Mouse (Mus musculus) frontal cortex, postnatal 10 days (tissue): ENCODE measurements around the gene Dapk1.

ENCODE experiments used
- DNase-seq, 2 experiments: peaks; one replicate each; pipeline ENCODE4 v3.0.0; 2022; ENCODE audit warnings: low spot score in 2 of 2, mixed read lengths in 1 of 2

The Dapk1 gene

DNA sequence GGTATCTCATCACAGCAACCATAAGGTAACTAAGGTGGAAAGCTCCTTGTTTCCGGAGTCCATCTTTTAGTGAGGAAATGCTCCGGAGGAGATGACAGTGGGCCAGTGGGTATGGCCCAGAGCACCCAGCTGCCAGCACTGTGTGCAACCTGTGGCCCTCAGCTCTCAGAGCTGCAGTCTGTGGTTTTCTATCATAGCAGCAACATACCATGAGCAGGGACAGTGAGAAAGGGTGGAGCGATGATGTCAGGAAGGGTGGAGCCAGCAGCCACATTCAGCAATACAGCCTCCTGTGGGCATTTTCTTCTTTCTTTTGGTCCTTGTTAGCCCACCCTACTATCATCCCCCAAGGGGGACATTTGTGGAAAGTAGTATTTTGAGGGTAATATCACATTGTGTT lies 90.2 kb downstream of the Dapk1 start:
- DNase-seq = no peak

DNA sequence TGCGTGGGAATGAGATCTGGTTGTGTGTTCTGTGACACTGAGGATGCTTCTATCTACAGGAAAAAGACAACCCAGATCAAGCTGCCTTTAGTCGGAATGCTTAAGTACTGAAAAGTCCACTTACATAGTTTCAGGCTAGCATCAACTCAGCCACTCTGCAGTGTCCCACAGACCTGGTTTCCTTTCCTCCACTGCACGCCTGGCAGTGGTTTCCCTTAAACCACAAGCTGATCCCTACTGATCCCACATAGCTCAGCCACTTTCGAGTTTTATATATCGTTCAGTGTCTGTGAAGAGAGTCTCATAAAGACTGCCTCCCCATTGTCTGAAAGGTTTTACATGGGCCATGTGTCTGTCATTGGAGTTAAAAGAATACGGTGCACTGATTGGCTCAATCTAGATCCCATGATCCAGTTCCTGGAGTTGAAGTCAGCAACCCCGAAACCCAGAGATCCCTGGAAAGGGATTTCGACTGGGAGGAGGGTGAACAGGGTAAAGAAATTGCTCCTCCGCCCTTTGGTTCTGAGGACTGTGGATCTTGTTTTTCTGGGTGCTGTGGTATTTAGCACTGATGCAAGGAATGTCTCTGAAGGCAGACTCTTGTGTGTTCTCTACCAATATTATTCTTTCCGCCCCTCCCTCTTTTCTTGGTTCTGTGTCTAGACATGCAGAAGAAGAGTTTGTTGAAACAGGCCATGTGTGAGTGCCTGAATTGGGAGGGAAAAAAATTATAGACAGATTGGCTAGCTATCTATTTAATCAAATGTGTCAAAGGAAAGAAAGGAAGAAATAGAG lies 93.6 kb downstream of the Dapk1 start:
- DNase-seq = no peak

DNA sequence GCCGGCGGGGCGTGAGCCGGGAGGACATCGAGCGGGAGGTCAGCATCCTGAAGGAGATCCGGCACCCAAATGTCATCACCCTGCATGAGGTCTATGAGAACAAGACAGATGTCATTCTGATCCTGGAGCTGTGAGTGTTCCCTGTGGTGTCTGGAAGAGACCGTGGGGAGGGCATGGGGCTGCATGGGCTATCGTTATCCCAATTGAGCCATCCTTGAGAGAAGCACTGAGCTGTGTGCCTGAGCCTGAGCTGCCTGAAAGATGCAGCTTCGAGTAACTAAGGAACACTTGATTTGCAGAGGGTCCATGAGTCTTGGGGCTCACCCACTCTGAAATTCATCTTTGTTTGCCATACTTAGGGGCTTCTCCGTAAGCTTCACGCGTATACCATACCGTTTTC lies 94.6 kb downstream of the Dapk1 start:
- DNase-seq = no peak

DNA sequence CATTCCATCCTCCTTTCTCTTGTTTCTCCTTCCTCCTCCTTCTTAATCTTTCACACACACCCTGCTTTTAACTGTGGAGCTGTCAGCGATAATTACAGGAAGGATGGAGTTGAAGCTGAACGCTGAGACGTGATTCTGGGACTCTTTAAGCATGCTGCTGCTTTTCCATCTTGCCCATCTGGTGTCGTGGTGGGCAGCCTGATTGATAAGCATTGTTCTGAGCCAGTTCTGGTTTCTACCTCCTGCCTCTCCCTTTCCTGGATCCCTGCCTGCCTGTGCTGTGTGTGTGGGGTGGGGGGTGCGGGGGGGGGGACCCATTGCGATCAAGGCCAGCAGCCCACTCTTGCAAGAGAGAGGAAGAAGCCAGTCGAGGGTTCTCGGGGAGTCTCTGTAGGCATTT lies 95.0 kb downstream of the Dapk1 start:
- no peak for DNase-seq

DNA sequence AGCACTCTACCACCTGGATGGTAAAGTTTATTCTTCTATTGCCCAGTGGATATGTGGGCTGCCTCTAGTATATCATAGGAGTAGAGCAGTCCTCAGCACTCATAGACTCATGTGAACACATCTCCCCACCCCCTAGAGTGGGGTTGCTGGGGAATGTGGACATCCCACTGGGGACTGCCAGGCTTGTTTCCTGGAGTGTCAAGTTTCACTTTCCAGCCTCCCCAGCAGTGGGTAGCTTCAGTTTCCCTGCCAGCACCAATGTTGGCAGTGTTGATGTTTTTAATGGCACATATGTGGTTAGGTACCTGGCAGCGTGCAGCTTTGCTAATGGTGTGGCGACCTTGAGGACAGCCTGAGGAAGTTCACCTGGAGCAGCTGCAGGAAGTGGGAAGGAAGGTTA lies 96.3 kb downstream of the Dapk1 start:
- DNase-seq = no peak

DNA sequence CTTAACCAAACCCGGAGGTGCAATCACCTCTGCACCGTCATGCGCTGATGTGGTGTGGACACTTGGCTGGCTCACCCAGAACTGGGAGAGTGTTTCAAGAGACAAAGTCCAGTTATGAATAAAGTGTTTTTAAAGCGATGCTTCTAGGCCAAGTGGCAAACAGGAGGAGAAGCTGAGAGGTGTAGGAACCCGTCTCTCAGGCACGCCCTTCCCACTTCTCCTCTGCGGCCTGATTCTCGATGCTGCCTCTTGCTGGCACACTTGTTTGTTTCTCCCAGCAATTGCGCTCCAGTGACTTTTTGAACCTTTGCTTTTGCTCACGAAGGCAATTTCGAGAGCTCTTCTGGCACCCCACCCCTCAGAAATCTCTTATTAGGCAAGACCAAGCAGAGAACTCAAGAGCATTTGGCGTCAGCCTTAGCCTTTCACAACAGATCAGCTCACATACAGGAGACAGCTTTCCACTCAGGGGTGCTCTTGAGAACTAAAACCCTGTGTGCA lies 100.0 kb downstream of the Dapk1 start:
- DNase-seq = no peak

DNA sequence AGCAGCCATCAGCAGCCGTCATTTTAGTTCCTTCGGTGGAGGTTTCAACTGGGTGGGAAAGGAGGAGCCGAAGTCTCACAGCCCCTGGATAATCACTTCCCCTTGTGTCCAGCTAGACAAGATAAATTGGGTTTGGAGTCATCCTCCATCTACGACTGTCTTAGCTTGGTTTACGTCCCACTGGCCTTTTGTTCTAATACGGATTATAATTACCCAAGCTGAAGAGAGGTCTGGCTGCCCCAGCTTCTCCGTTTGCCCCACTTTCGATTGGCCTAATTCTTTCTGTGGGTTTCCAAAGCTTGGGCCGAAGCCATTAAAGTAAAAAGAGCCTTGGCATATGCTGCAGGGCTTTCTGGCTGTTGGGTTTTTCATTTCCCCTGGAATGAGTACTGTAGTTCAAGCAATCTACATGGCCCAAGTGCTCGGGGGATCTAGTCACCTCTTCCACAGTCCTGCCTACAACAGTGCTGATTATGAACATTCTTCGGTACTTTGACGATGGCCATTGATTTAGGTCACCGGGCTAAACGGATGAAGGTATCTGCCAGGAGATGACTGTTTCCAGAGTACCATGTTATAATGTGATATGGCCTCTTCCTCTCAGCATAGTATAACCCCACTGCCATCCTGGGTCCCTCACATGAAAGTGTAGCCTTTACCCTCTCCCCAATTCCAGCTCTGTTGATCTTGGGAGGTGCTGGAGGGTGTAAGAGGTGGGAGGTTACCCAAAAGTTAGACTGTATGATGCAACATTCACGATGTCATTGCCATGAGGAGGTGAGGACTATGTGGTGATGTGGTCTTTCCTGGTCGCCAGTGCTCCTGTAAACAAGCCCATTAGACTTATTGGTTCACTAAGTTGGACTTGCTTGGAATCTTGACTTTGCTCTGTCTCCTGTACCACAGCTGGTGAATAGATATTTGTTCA lies 106.1 kb downstream of the Dapk1 start:
- DNase-seq = no peak

DNA sequence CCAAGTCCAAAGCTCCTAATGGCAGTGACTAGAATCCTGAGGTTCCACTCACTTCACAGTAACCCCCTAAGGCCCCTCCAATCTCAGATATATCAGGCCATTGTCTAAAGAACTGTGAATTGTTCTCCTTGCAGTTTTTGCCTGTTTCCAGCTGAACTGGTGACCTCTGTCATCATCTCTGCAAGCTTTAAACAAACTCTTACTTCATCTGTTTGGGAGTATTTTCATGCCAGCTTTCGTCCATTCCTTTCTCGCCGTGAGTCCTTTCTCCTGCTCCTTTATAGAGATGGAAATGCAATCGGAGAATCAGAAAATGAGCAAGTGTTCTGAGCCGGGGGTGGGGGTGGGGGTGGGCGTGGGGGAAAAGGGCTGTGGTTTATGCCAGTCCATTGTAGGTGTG lies 107.4 kb downstream of the Dapk1 start:
- DNase-seq = no peak

DNA sequence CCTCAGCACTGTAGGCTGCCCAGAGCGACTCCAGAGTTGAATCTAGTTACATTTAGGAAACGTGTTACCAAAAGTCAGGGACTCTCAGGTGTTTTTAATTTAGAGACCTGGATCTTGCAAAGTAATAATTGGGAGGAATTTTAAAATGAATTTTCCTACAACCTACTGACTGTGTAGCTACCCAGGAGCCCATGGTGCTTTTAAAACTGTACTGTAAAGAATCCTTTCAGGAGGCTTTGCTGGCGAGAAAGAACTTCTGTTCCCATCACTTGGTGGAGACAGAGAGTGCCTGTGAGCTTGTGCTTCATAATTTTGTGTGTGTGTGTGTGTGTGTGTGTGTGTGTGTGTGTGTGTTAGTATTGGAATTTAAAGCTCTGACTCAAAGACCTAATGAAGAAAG lies 109.2 kb downstream of the Dapk1 start:
- DNase-seq = no peak

DNA sequence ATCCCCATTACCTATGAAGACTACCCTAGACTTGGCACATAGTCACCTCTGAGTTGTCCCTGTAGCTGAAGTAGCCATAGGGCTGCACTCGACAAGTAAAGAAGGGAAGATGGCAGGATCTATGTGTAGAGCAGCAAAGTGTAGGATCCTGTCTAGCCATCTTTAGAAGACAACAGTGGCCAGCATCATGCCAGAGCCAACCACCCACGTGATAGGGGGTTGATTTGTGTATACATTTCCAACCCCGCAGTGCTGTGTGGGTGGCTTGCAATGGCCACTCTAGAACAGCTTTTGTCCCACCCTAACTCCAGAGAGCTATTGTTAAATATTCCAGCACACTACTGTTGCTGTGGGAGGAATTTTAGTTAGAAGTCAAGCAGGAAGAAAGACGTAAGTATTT lies 111.8 kb downstream of the Dapk1 start:
- DNase-seq = no peak

DNA sequence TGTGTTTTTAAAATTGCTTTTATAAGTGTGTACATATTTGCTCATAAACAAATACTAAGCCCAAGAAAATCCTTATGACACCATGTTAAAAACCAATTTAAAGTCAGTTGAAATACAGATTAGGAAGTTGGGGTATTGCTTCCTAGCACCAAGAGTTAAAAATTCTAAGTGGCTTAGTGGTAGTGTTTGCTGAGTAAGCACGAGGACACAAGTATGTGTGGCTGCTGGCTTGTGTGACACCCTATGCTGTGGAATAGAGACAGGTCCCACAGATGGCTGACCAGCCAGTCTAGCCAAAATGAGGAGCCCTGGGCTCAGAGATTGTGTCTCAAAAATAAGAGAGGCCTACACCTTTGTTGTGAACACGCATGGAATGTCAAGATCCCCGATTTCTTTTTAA lies 114.4 kb downstream of the Dapk1 start:
- no peak for DNase-seq

DNA sequence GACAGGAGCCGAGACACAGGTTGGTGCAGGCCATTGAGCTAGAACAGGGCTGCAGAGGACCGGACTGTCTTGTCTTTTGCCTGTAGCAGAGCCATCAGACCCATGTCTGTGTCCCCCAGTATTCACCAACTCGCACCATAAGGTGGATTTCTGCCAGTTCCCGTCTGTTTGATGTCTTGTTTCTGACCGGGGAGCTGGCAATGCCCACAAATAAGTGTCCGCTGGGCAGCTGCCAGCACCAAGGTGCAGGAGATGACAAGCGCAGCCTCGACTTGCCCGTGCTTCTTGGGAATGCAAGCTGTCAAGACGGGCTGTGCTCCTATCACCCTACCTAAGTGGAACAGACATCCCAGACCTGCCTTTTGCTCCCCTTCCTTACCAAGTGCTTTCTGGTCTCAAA lies 115.7 kb downstream of the Dapk1 start:
- DNase-seq = no peak

DNA sequence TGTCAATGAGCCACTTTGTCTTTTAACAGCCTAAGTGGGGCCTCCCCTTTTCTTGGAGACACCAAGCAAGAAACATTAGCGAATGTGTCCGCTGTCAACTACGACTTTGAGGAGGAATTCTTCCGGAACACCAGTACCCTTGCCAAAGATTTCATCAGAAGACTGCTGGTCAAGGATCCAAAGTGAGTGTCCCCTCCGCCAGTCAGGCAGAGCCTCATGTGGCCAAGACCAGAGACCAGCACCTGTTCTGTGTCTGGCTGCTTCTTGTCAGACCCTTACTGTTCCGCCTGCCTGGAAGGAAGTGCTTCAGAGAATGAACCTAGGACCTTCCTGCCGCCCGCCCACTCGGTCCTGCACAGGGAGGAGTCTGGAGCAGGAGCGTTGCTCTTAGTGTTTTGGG lies 117.8 kb downstream of the Dapk1 start:
- no peak for DNase-seq

DNA sequence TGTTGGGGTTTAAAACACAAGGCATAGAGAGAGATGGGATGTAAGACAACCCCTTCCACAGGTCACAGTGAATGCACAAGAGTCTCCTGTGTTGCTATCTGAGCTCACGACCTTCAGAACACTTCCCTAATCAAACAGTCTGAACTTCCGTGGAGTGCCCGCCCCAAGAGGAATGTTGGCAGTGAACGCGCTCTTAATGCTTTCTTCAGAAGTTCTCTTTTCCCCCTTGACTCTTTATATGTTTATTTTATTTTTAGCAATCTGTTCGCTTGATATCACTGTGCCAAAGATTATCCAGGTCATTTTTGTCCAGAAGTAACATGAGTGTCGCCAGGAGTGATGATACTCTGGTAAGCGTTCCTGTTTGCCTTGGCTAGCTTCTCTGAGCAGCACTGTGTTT lies 121.0 kb downstream of the Dapk1 start:
- DNase-seq = no peak

DNA sequence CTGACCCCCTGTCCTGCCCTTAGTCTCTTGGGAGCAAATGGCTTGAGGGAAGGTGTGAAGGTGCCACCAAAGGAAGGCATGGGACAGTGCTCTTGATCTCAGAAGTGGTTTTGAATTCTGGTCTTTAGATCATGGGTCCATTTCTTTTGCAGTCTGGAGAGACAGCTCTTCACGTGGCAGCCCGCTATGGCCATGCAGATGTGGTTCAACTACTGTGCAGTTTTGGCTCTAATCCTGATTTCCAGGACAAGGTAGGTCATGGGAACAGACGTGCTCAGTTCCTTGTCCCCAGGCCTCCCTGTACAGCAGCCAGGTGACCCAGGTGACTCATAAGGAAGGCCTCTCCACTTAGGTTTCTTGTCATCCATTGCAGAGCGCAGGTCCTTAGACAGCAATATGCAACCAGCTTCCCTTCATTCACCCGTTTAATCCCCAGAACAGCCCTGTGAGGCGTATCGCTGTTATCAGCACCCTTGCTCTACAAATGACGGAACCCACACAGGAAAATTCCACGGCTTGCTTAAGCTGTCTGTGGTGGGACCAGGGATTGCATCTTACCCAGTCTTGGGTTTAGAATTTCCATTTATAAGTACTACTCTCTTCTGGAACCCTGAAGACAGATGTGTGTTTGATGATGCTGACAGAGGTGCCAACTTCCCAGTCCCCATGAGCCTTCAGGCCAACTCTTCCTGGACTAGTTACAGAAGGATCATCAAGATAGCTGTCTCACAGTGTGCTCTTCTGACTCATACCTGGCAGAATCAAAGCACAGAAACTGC lies 126.7 kb downstream of the Dapk1 start:
- no peak for DNase-seq

DNA sequence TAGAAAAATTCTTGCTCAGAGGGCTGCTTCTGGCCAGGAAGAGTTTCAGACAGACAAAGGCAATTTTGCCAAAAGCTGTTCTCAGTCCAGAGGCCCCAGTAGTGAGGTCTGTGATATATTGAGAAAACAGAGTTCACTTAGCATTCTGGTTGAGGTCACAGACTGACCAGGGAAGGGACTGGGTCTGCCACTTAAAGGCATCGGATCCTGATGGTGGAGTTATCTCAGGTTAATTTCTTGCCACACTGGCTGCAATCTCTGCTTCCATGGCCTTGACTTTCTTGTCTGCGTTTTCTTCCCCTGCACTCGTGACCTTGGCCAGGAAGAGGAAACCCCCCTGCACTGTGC lies 127.3 kb downstream of the Dapk1 start:
- DNase-seq = no peak

DNA sequence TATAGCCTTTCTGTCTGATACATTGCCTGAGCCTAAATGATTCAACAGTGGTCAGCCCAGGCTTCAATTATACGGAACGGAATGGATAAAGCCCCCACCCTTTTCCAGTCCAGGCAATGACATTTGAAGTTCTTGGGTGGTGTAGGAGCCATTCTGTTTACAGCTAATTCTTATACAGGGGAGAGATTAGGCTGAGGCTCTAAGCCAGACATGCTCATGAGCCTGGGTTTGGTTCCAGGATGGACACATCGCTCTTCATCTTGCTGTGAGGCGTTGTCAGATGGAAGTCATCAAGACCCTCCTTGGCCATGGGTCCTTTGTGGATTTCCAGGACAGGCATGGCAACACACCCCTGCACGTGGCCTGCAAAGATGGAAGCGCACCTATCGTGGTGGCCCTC lies 128.8 kb downstream of the Dapk1 start:
- no peak for DNase-seq

DNA sequence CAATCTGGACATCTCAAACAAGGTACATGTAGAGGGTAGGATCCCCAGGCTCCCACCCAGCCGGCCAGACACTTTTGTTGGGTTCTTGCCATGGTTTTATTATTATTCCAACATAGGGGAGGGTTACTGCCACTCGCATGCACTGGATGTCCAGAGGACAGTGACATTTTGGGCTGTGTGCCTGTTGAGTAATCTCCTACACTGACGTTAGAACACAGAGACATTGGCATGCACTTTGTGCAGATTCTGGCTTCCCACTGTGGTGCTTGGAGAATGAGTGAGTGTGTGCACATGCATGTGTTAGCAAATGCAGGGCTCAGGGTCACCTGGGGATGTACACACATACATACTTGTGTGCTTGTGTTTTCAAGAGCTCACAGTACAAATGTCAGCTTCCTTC lies 129.3 kb downstream of the Dapk1 start:
- DNase-seq = no peak

DNA sequence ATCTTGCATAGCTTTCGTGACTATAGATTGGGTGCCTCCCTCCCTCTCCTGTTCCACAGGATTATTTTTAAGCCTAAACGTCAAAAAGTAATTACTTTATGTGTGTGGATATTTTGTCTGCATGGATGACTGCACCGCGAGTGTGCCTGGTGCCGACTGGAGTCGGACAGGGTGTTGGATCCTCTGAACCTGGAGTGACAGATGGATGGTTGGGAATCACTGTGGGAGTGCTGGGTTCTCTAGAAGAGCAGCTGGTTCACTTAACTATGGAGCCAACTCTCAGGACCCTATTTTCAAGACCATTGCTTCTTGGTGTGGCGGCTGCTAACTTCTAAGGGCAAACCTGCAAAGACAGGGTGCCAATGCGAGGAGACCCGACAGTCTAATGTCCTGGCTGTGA lies 133.6 kb downstream of the Dapk1 start:
- DNase-seq = no peak

DNA sequence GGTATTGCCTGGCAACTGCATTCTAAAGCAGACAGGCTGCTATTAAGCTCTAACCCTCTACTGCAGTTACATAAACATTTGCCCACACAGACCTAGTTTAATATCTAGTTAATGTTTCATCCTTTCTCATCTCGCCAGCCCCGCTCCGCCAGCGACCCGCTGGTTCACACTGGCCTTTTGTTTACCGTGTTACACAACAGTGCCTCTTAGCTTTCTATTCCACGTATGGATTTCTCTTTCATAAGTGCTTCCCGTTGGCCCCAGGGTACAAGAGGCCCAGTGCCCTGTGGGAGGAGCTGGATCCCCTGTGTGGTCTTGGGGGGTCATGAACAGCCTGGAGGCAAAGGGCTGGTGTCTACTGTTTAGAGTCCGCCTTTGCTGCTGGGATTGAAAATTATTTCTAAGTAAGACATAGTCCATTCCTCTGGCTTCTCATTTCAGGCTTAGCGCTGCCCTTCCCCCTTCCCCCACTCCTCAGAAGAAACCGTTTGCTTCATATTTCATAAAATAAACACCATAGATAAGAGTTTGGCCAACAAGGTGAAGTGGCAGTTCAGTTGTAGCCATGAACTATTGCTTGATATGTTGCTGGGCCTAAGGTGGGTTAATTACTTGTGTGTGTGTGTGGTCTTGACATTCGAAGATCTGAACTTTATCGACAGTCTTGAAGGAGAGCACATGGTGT lies 134.8 kb downstream of the Dapk1 start:
- DNase-seq = no peak

DNA sequence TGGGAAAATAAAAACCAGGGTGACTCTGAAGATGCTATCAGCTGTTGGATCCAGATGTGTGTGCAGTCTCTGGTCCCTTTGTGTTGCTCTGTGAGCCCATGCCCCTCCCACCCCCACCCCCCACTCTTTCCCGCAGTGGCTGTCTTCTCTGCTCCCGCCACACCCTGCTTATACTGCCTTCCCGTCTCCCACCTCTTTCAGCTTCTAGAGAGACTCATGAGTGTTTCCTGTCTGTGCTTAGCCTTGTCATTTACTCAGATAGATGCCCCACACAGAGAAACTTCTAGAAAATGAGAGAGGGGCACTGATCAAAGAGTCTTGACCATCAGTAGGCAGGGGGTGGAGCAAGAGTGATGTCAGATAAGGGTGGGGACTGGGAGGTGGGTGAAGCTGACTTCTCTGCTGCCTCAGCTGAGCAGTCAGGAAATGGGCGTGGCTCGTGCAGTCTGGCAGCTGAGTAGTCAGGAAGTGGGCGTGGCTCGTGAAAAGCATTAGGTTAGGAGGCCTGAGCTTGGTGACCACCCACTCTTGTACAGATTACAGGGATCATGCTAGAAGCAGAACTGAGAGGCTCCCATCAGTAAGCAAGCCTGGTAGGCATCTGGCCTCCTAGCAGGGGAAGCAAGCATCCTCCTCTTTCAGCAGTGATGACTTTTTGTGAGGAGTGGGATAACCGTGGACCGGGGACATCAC lies 136.0 kb downstream of the Dapk1 start:
- peak; percentile 67 to 69 for DNase-seq
